Mouse (Mus musculus) c-Kit-positive CD71-positive TER-119-negative erythroid progenitor cells, embryonic 14.5 days (primary cell): Measurements from ENCODE around the gene Cadps.

Experiments used
- DNase-seq: peaks from one replicate; pipeline ENCODE4 v3.0.0-alpha.2; 2013; ENCODE audit warnings: low read depth

Cadps gene

GRCm38 (mm10) chr14:12341075-12341788 is 481.6 kb downstream of the Cadps start:
- DNase-seq, result no peak

GRCm38 (mm10) chr14:12340238-12341074 is 482.4 kb downstream of the Cadps start:
- DNase-seq, result no peak

- DNase-seq, result no peak
Observed at GRCm38 (mm10) chr14:12338811-12339565, 483.9 kb downstream of the Cadps start.

- no peak for DNase-seq
Observed at GRCm38 (mm10) chr14:12337998-12338809, 484.7 kb downstream of the Cadps start.

- DNase-seq, result no peak
Observed at GRCm38 (mm10) chr14:12337421-12337997, 485.4 kb downstream of the Cadps start.

GRCm38 (mm10) chr14:12334925-12335324 is 488.0 kb downstream of the Cadps start:
- DNase-seq, result no peak

- no peak for DNase-seq
Observed at GRCm38 (mm10) chr14:12333622-12334021, 489.3 kb downstream of the Cadps start.
